Mouse (Mus musculus) olfactory bulb, adult 2 months (tissue): ENCODE measurements around the gene Krtap5-1.

ENCODE experiments used
- CTCF ChIP-seq: fragments of 200-500 bp; IDR thresholded peaks from 2 replicates; pipeline ENCODE4 v1.5.1; 2012; ENCODE audit warnings: low read depth, mild to moderate bottlenecking, low read length, moderate library complexity; ENCODE audit not compliant: insufficient read depth
- POLR2A ChIP-seq: fragments of 200-500 bp; IDR thresholded peaks from 2 replicates; pipeline ENCODE4 v1.6.1; 2012; ENCODE audit warnings: mild to moderate bottlenecking, low read depth, low read length, moderate library complexity; ENCODE audit not compliant: insufficient read depth

DNA sequence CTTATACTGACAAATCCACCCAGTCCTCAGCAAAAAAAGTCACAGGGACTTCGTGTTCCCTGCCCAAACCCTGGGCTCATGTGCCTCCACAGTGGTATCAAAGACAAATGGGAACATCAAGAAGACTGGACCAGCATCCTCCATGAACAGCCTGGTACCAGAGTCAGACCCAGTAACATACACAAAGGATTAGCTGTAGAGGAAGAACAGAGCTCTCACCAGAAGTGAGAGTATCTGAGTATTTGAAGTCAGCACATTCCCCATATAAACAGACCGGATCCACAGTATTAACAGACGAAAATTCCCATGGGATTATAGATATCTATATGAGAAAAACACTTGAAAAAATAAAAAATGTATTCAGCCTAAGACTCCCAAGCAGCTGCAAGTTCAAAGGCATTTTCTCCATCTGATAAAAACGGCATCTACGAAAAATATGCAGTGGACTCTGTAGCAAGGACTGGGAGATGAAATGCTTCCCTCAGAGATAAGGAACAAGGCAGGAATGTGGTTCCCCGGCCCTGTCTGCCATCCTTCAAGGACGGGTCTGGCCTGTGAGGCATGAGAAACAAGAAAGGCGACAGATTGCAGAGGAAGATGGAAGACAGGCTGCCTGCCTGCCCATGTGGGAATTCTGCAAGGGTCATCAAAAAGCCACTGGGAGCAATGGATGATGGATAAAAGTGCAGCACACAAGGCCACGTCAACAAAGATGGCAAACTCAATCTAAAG is 30.0 kb upstream of the Krtap5-1 start:
- no peak for TF ChIP-seq CTCF
- TF ChIP-seq POLR2A = no peak
